Mouse (Mus musculus): ENCODE measurements around the gene Nrarp. TPM values are rescaled to one million over a fixed set of nuclear protein-coding genes. Genes with fewer than 3 reads are reported as not detected.
A peak's percentile ranks its signal among the peaks of the same experiment; 100 is the strongest.

Nrarp gene
- polyA plus RNA-seq, 1 experiment from 2014 or later, result 72.1 TPM

DNA sequence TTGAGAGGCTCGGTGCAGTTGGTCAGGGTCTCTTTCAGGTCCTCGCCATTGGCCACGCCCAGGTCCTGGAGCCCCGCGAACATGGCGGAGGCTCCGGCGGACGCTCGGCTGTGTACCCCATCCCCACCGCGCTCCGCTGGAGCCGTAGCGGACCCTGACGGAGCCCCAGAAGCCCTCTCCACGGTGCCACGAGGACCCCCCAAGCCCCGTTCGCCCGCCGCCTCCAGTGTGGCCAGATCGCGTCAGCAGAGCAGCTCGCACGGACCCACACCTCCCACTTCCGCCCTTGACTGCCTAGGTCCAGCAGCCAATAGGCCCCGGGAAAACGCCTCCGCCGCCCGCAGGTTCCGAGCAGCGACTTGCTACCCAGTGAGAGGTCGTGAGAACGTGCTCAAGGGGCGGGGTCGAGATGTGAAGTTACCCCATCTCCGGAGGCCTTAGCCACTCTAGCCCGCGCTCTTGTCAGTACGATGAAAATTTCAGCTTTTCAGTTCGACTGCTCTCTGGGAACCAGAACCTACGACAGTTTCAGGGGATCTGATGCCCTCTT lies 30.6 kb downstream of the Nrarp start, which contains the start of gene Nelfb:
Nelfb (minus strand) TSS at position 369 of the 550 bp plus-strand sequence.
- DNase-seq (ENCODE audit: low spot score), result peak; percentile 95
- Histone ChIP-seq H3K4me1 (replicated peaks; ENCODE audit: control insufficient read depth, insufficient read depth, low read length) (peaks cover 6% of the 10 kb centered on the region; the same call in 1 of the 2 replicates), H3K36me3 (ENCODE audit: control insufficient read depth, insufficient read depth, low read length) (no peaks in the 10 kb centered on the region), H3K4me3 (ENCODE audit: low read depth, low read length) (peak within 1 kb of the TSS; percentile 78), H3K9ac (ENCODE audit: low read length) (peak within 1 kb of the TSS; percentile 89), H3K27ac (ENCODE audit: low read depth, low read length) (peak within 1 kb of the TSS; percentile 57), H3K4me2 (ENCODE audit: low read depth, low read length, severe bottlenecking) (peak within 1 kb of the TSS; percentile 75), H3K9me3 (ENCODE audit: control insufficient read depth, low read length) (no peaks in the 10 kb centered on the region), H3K27me3 (ENCODE audit: control insufficient read depth, insufficient read depth, low read length) (no peaks in the 10 kb centered on the region)
- under 1% methylated on average over 43 of the region's 44 CpGs for WGBS
- ATAC-seq (replicated peaks; ENCODE audit: low FRiP score), result peak; percentile 95

DNA sequence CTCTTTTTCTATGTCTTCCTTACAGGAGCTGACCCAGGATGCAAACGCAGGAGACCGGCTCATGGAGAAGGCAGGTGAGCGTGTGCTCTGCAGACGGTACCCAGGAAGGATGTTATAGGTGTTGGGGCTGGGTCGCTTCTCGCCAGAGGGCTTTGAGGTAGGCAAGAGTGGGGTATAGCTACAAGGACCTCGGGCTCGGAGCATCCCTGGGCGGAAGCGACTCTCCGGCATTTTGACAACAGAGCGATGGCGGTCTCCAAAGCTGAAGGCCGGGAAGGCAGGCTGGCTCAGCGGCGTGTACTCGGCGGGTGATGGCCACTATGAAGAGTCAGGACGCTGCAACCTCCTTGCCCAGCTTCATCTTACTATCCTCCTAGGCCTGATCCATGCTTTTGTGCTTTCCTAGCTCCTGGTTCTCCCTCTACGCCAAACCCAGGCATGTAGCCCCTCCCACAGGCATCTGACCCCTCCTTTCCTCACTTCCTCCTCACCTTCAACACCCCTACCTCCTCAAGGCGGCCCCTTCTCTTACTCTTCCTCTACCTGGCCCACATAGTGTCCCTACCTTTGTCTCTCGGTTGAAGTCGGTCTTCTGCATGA lies 32.8 kb downstream of the Nrarp start:
- no peaks in the 10 kb centered on the region for H3K27me3 ChIP-seq (ENCODE audit: control insufficient read depth, insufficient read depth, low read length)
- 69% methylated on average over 23 of the region's 23 CpGs for WGBS

DNA sequence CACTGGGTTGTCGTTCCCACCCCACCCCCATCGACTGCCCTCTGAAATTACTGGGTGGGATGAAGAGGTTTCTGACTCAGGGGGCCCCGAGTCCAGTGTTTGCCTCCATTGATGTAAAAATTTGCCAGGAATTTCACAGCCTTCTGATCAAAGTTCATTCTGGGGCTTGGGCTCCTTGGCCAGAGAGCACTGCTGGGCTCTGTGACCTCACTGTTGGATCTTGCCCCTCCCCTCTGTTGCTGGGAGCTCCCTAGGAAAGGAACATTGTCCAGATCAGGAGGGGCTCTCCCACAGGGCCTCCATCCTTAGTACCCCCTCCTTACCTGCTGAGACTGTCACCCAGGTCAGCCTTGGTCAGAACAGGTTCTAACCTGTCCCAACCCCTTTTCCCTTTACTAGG lies 33.9 kb downstream of the Nrarp start, which contains the start of gene Stpg3:
Stpg3 (minus strand) TSS at position 194 of the 400 bp plus-strand sequence.
- Histone ChIP-seq H3K9ac (ENCODE audit: low read length) (no peak within 1 kb of the TSS), H3K27ac (ENCODE audit: low read depth, low read length) (no peak within 1 kb of the TSS), H3K36me3 (ENCODE audit: control insufficient read depth, insufficient read depth, low read length) (no peaks in the 10 kb centered on the region), H3K4me2 (ENCODE audit: low read depth, low read length, severe bottlenecking) (no peak within 1 kb of the TSS), H3K9me3 (ENCODE audit: control insufficient read depth, low read length) (no peaks in the 10 kb centered on the region), H3K27me3 (ENCODE audit: control insufficient read depth, insufficient read depth, low read length) (no peaks in the 10 kb centered on the region), H3K4me1 (replicated peaks; ENCODE audit: control insufficient read depth, insufficient read depth, low read length) (peaks cover 6% of the 10 kb centered on the region; the same call in 1 of the 2 replicates), H3K4me3 (ENCODE audit: low read depth, low read length) (no peak within 1 kb of the TSS)
- no peak for DNase-seq (ENCODE audit: low spot score)
- 78% methylated on average over 3 of the region's 3 CpGs for WGBS
- no peak for ATAC-seq (replicated peaks; ENCODE audit: low FRiP score)

More for the DNA sequence above, 32.8 kb downstream of the Nrarp start:
- Histone ChIP-seq H3K36me3 (ENCODE audit: control insufficient read depth, insufficient read depth, low read length) (no peaks in the 10 kb centered on the region), H3K9me3 (ENCODE audit: control insufficient read depth, low read length) (no peaks in the 10 kb centered on the region), H3K9ac (ENCODE audit: low read length) (no peak overlapping the region), H3K4me1 (replicated peaks; ENCODE audit: control insufficient read depth, insufficient read depth, low read length) (peaks cover 6% of the 10 kb centered on the region; the same call in 1 of the 2 replicates), H3K27ac (ENCODE audit: low read depth, low read length) (no peak overlapping the region), H3K4me3 (ENCODE audit: low read depth, low read length) (no peak overlapping the region), H3K4me2 (ENCODE audit: low read depth, low read length, severe bottlenecking) (no peak overlapping the region)
- ATAC-seq (replicated peaks; ENCODE audit: low FRiP score) (no peak), DNase-seq (ENCODE audit: low spot score) (no peak)

DNA sequence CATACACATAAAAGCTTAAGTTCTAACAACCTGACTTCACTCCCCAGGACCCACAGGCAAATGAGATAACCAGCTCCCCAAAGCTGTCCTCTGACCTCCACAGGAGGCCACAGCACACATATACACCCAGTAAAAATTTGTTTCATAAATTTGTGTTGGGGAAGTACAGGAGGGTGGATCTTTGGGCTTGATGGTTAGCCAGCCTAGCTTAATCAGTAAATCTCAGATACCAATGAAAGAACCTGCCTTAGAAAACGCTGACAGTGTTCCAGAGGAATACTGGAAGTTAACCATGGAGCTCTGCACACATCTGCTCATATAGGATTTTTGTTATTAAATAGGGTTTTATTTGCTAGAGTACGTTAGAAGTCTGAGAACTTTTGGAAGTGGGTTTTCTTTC lies 37.1 kb downstream of the Nrarp start:
- Histone ChIP-seq H3K27me3 (ENCODE audit: control insufficient read depth, insufficient read depth, low read length) (no peaks in the 10 kb centered on the region), H3K27ac (ENCODE audit: low read depth, low read length) (no peak overlapping the region), H3K4me2 (ENCODE audit: low read depth, low read length, severe bottlenecking) (no peak overlapping the region), H3K4me1 (replicated peaks; ENCODE audit: control insufficient read depth, insufficient read depth, low read length) (no peaks in the 10 kb centered on the region), H3K4me3 (ENCODE audit: low read depth, low read length) (no peak overlapping the region), H3K36me3 (ENCODE audit: control insufficient read depth, insufficient read depth, low read length) (no peaks in the 10 kb centered on the region), H3K9me3 (ENCODE audit: control insufficient read depth, low read length) (no peaks in the 10 kb centered on the region), H3K9ac (ENCODE audit: low read length) (no peak overlapping the region)
- ATAC-seq (replicated peaks; ENCODE audit: low FRiP score) (no peak), DNase-seq (ENCODE audit: low spot score) (no peak)
- WGBS, result 65% methylated on average over 2 of the region's 2 CpGs

DNA sequence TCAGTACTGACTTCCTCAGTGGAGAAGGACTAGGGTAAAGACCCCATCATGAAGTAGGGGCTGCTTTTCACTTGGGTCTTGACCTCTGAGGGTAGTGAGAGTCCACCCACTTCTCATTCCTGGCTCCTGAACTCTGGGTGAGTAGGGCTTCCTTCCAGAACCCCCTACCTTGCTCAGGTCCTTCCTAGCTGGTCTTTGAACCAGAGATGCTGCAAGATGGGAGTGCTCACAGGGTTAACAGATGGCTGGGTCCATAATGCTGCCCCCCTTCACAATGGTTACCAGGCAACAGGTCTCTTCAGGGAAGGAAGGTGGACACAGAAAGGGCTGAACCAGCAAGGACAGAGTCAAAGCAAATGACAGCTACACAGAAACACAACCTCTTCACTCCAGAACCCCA lies 37.9 kb downstream of the Nrarp start, which contains the start of gene Fam166a:
Fam166a (plus strand) TSS at position 301 of the 400 bp plus-strand sequence.
- no peaks in the 10 kb centered on the region for H3K36me3 ChIP-seq (ENCODE audit: control insufficient read depth, insufficient read depth, low read length)
- H3K9ac ChIP-seq (ENCODE audit: low read length), result no peak within 1 kb of the TSS
- DNase-seq (ENCODE audit: low spot score) (no peak), ATAC-seq (replicated peaks; ENCODE audit: low FRiP score) (no peak)
- H3K4me2 ChIP-seq (ENCODE audit: low read depth, low read length, severe bottlenecking), result no peak within 1 kb of the TSS
- H3K4me1 ChIP-seq (replicated peaks; ENCODE audit: control insufficient read depth, insufficient read depth, low read length), result peaks cover 2% of the 10 kb centered on the region; the same call in 1 of the 2 replicates
- H3K9me3 ChIP-seq (ENCODE audit: control insufficient read depth, low read length), result no peaks in the 10 kb centered on the region
- H3K27ac ChIP-seq (ENCODE audit: low read depth, low read length), result no peak within 1 kb of the TSS
- H3K4me3 ChIP-seq (ENCODE audit: low read depth, low read length), result no peak within 1 kb of the TSS
- H3K27me3 ChIP-seq (ENCODE audit: control insufficient read depth, insufficient read depth, low read length), result no peaks in the 10 kb centered on the region

DNA sequence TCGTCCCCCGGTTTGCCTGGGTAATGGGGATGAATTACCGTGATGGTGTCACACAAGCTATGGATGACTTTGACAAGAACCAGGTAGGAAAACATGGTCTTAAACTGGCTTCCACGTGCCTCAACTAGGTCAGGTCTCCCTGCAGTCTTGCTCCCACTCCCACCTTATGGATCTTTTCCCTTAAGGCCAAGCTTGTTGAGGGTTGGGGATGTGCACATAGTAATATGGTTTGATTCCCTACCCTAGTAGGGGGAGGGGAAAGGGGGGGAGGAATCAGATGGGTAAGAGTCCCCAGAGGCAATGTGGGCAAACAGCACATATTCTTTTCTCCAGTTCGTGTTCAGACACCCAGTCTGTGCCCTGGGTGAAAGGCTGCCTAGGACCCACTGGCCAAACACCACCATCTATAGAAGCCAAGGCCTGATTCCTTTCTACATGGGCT lies 40.8 kb downstream of the Nrarp start:
- Histone ChIP-seq H3K4me1 (replicated peaks; ENCODE audit: control insufficient read depth, insufficient read depth, low read length) (peaks cover 5% of the 10 kb centered on the region; the same call in 1 of the 2 replicates), H3K4me2 (ENCODE audit: low read depth, low read length, severe bottlenecking) (no peak overlapping the region), H3K27me3 (ENCODE audit: control insufficient read depth, insufficient read depth, low read length) (no peaks in the 10 kb centered on the region), H3K9ac (ENCODE audit: low read length) (no peak overlapping the region), H3K27ac (ENCODE audit: low read depth, low read length) (no peak overlapping the region), H3K36me3 (ENCODE audit: control insufficient read depth, insufficient read depth, low read length) (no peaks in the 10 kb centered on the region), H3K9me3 (ENCODE audit: control insufficient read depth, low read length) (no peaks in the 10 kb centered on the region), H3K4me3 (ENCODE audit: low read depth, low read length) (no peak overlapping the region)
- WGBS, result 79% methylated on average over 5 of the region's 5 CpGs
- ATAC-seq (replicated peaks; ENCODE audit: low FRiP score) (no peak), DNase-seq (ENCODE audit: low spot score) (no peak)

DNA sequence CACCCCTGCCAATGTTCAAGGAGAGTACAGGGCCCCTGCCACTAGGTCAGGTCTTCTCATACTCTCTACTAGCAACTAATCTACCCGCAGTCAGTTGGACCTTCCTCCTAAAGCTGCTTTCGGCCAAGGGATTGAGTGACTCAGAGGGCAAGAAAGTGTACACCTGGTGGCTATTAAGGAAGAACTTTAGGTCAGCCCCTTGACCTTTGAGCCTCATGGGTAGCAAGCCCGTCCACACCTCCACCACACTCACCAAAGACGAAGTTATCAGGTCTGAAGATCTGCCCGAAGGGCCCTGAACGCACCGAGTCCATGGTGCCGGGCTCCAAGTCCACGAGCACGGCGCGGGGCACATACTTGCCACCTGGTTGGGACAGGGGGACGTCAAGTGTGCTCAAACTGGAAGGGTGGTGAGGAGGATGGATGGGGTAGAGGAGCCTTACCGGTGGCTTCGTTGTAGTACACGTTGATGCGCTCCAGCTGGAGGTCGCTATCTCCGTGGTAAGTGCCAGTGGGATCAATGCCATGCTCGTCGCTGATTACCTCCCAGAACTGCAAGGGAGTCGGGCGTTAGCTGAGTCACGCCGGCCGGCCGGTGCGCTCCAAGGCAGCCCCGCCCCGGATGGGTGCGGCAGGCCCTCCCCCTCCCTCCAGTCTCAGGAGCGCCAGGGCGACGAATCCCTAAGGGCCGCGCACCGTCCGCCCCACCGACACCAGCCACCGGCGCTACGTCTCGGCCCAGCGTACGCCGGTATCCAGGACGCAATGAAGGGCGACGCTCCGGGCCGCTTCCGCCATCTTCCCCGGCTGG lies 43.3 kb downstream of the Nrarp start:
- Histone ChIP-seq H3K36me3 (ENCODE audit: control insufficient read depth, insufficient read depth, low read length) (no peaks in the 10 kb centered on the region), H3K9me3 (ENCODE audit: control insufficient read depth, low read length) (no peaks in the 10 kb centered on the region), H3K4me3 (ENCODE audit: low read depth, low read length) (peak overlapping the region; percentile 92), H3K9ac (ENCODE audit: low read length) (peak overlapping the region; percentile 86), H3K27ac (ENCODE audit: low read depth, low read length) (peak overlapping the region; percentile 89), H3K27me3 (ENCODE audit: control insufficient read depth, insufficient read depth, low read length) (no peaks in the 10 kb centered on the region), H3K4me1 (replicated peaks; ENCODE audit: control insufficient read depth, insufficient read depth, low read length) (peaks cover 5% of the 10 kb centered on the region; the same call in 1 of the 2 replicates), H3K4me2 (ENCODE audit: low read depth, low read length, severe bottlenecking) (peak overlapping the region; percentile 94)
- WGBS, result 1% methylated on average over 52 of the region's 53 CpGs
- ATAC-seq (replicated peaks; ENCODE audit: low FRiP score), result peak; percentile 39
- peak; percentile 86 for DNase-seq (ENCODE audit: low spot score)

DNA sequence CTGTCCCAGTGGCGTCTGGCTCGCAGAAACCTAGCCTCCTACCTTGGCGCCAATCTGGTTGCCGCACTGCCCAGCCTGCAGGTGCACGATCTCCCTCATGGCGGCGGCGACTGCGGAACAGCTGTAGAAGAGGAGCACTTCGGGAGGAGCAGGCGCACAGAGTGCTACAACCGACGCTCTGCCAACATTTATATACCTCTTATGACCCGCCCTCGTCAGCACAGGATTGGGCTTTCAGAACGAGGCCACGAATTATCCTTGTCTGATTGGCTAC lies 43.9 kb downstream of the Nrarp start, which contains the start of gene Tubb4b:
Tubb4b (minus strand) TSS at position 211 of the 274 bp plus-strand sequence.
- Histone ChIP-seq H3K9ac (ENCODE audit: low read length) (peak within 1 kb of the TSS; percentile 86), H3K27ac (ENCODE audit: low read depth, low read length) (peak within 1 kb of the TSS; percentile 97), H3K9me3 (ENCODE audit: control insufficient read depth, low read length) (no peaks in the 10 kb centered on the region), H3K4me1 (replicated peaks; ENCODE audit: control insufficient read depth, insufficient read depth, low read length) (peaks cover 5% of the 10 kb centered on the region; the same call in 1 of the 2 replicates), H3K4me3 (ENCODE audit: low read depth, low read length) (peak within 1 kb of the TSS; percentile 92), H3K4me2 (ENCODE audit: low read depth, low read length, severe bottlenecking) (peak within 1 kb of the TSS; percentile 94), H3K36me3 (ENCODE audit: control insufficient read depth, insufficient read depth, low read length) (no peaks in the 10 kb centered on the region), H3K27me3 (ENCODE audit: control insufficient read depth, insufficient read depth, low read length) (no peaks in the 10 kb centered on the region)
- ATAC-seq (replicated peaks; ENCODE audit: low FRiP score), result no peak
- WGBS, result 1% methylated on average over 17 of the region's 17 CpGs
- no peak for DNase-seq (ENCODE audit: low spot score)
